Mouse (Mus musculus) lung, postnatal 4 days (tissue): ENCODE data around the gene Acer1.

Experiments
- DNase-seq, 2 experiments: peaks; one replicate each; pipeline ENCODE4 v3.0.0; 2021

The Acer1 gene

DNA sequence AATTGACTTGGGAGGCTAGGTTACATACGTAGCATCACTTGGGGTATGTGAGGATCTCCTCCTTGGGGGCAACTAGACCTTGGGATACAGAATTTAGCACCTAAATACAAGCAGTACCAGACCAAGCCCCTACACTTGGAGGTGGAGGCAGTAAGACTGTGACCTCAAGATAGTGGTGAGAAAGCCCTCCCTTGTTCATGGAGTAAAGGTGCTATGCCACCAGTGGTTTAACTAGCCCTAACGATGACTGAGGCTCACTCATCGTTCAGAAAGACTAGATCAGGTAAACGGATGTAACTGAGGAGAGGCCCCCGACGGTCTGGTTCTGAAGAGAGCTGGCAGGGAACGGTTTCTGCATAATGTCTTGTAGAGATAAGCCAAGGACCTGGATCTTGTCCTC, 45.2 kb downstream of the Acer1 start:
- DNase-seq, result no peak

GRCm38 (mm10) chr17:56935363-56936131, 46.4 kb downstream of the Acer1 start, which contains the start of gene Mllt1:
Mllt1 (minus strand) TSS chr17:56935415.
- peak; percentile 99 for DNase-seq

DNA sequence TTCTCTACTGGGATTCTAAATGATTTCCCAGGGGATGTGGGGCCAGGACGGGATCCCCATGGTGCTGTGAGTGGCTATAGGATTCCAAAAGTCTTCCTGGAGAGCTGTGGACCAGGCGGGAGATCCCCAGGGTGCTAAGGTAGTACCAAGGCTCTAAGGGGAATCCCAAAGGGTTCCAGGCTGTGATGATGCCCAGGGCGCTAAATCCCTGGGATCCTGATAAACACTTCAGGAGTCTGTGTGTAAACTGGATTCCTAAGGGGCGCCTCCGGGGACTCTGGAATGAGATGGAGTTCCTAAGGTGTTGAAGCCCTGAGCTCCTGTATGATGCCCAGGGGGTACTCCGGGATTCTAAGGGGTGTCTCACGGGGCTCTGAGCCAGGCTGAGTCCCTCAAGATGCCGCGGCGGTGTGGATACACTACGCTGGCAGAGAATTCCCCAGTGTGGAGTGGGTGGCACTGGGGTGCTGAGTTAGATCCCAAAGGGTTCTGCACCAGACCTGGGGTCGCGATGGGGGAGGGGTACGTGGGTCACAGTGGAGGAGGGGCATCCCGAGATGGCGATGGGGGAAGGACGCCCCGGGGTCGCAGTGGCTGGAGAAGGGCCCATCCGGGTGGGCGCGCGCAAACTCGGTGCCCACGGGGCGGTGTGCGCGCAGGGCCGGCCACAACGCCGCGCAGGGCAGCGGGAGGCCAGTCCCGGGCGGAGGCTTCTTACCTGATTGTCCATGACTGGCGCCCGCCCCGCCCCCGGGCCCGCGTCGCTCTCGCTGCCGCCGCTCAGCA, 47.2 kb downstream of the Acer1 start:
- peak in 1 of 2 experiments; percentile 20 for DNase-seq

DNA sequence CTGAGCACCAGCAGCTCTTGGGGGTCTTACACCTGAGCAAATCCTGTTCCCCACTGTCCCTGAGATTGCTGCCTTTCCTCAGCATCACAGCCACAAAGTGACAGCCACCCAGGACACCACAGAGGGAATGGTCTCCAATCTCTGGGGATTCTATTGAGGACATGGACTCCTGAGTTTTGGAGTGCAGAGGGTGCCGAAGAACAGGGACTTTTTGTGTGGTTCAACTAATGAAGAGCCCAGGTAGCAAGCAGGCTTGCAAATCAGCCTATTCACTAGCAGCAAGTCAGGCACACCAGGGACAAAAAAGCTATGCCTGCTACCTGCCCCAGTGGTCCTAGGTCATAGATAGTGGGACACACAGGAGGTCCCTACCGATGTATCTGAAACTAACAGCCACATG, 48.5 kb downstream of the Acer1 start:
- DNase-seq, result no peak

- no peak for DNase-seq
These were observed 51.9 kb downstream of the Acer1 start for GRCm38 (mm10) chr17:56930026-56930425.

- DNase-seq, result no peak
These were observed 52.4 kb downstream of the Acer1 start for GRCm38 (mm10) chr17:56929530-56929929.

GRCm38 (mm10) chr17:56929101-56929500, 52.8 kb downstream of the Acer1 start:
- no peak for DNase-seq

- DNase-seq, result no peak
These were observed 55.9 kb downstream of the Acer1 start for GRCm38 (mm10) chr17:56925998-56926397.

GRCm38 (mm10) chr17:56919725-56920124, 62.2 kb downstream of the Acer1 start:
- peak in 1 of 2 experiments; percentile 62 for DNase-seq

- no peak for DNase-seq
These were observed 64.8 kb downstream of the Acer1 start for GRCm38 (mm10) chr17:56917166-56917565.

GRCm38 (mm10) chr17:56913444-56913843, 68.5 kb downstream of the Acer1 start:
- no peak for DNase-seq

- DNase-seq, result no peak
These were observed 68.9 kb downstream of the Acer1 start for GRCm38 (mm10) chr17:56913023-56913422.

DNA sequence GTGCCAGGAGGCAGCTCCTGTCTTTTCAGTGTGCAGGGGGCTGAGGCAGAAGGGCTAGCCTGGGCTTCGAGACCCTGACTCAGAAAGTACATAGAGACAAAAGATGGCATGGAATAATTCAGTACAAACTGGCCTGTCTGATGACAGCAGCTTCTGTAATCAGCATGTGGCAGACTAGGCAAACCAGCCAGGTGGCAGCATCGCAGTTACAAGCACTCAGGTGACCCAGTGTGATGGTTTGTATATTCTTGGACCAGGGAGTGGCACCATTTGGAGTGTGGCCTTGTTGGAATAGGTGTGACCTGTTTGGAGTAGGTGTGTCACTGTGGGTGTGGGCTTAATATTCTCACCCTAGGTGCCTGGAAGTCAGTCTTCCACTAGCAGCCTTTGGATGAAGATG, 72.2 kb downstream of the Acer1 start:
- DNase-seq, result peak in 1 of 2 experiments; percentile 46

DNA sequence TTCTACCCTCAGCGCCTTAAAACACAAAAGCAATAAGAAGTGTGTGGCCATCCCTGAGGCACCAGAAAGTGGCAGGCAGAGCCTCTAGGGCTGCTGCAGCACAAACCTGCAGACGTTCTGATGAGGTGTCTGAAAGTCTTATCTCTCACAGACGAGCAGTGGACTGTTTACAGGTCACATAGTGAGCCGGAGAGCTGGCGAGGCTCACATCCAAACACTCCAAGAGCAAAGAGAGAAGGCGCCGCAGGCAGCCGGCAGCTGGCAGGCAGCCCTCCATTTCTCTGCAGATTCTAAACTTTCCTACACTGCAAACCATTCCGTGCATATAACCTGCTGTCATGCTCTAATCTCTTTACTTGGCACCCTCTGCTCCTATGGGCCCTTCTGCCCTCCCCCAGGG, 74.0 kb downstream of the Acer1 start:
- DNase-seq, result peak; percentile 42 to 72

DNA sequence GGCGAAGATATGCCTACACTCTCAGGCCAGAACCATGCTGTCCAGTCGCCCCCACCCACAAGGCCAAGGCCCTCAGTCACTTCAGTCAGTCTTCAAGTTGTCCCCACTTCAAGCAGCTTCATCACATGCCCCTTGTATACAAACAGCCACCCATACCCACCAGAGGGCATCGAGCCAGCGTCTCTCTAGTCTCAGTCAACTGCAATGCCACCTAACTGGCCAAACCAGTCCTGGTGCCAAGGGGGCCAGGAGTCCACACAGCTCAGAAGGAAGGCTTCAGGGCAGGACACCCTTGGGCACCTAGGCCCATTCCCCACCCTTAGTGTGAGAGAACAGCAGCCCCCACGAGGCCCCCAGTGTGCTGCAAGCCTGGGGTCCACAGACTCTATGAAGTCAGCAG, 74.8 kb downstream of the Acer1 start:
- DNase-seq, result peak; percentile 87 to 93

GRCm38 (mm10) chr17:56906166-56906565, 75.8 kb downstream of the Acer1 start:
- DNase-seq, result no peak
